Mouse (Mus musculus) MEL (cell line): ENCODE results near the gene P3h3.

Experiments used
- CHD1 ChIP-seq: IDR thresholded peaks from 2 replicates; pipeline ENCODE4 v1.6.1; 2012; ENCODE audit warnings: low read depth, mild to moderate bottlenecking, inconsistent platforms, low read length, improper control_type of control experiment
- CTCF ChIP-seq, 3 experiments: IDR thresholded peaks in 2 of 3; conservative IDR thresholded peaks in 1 of 3; 2 replicates each; pipeline ENCODE4 v1.5.1; 2011 to 2012; ENCODE audit warnings: low read length in 3 of 3, low read depth in 2 of 3, mild to moderate bottlenecking in 2 of 3, improper control_type of control experiment in 1 of 3, inconsistent platforms in 1 of 3, mixed read lengths in 1 of 3, moderate library complexity in 1 of 3; ENCODE audit not compliant: control insufficient read depth in 1 of 3, insufficient read depth in 1 of 3, poor library complexity in 1 of 3, severe bottlenecking in 1 of 3
- KAT2A ChIP-seq: conservative IDR thresholded peaks from 2 replicates; pipeline ENCODE4 v1.6.1; 2012; ENCODE audit warnings: low read depth, low read length, improper control_type of control experiment, inconsistent platforms
- MAFK ChIP-seq: IDR thresholded peaks from 2 replicates; pipeline ENCODE4 v1.6.1; 2011; ENCODE audit warnings: low read depth, mild to moderate bottlenecking, low read length, improper control_type of control experiment, borderline replicate concordance
- MAX ChIP-seq: IDR thresholded peaks from 2 replicates; pipeline ENCODE4 v1.6.1; 2011; ENCODE audit warnings: low read length, improper control_type of control experiment
- RCOR1 ChIP-seq: IDR thresholded peaks from 2 replicates; pipeline ENCODE4 v1.6.1; 2012; ENCODE audit warnings: low read depth, mild to moderate bottlenecking, inconsistent platforms, low read length, improper control_type of control experiment
- USF1 ChIP-seq: IDR thresholded peaks from 2 replicates; pipeline ENCODE4 v1.6.1; 2014; ENCODE audit warnings: low read depth, mild to moderate bottlenecking, inconsistent platforms, low read length, improper control_type of control experiment, moderate library complexity
- ZC3H11A ChIP-seq: IDR thresholded peaks from 2 replicates; pipeline ENCODE4 v1.6.1; 2012; ENCODE audit warnings: low read depth, mild to moderate bottlenecking, inconsistent platforms, low read length, improper control_type of control experiment
- ZMIZ1 ChIP-seq: IDR thresholded peaks from 2 replicates; pipeline ENCODE4 v1.6.1; 2012; ENCODE audit warnings: low read depth, mild to moderate bottlenecking, inconsistent platforms, low read length, improper control_type of control experiment, moderate library complexity

DNA sequence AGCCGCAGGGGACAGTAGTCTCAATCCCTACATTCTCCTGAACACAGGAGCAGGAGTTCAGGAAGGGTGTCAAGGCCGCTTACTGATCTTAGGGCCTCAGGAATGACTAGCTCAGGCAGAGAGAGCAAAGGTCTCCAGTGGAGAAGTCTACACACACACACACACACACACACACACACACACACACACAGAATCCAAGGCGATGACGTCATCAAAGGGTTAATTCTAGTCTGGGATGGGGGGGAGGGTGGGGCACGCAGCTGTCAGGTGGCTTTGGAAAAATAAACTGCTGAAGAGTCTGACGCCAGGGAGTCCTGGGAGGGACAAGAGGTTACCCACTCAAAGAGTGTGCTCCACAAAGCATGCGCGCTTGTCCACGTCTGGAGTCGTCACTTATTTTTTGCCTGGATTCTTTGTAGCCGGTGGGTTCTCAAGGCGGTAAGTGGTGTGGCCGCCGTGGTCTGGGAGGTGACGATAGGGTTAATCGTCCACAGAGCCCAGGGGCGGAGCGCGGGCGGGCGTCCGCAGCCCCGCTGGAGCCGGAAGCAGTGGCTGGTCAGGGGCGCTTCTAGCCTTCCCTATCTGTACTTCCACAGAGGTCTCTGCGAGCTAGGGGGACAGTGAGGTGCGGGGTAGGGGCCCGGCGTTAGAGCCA is 49.1 kb downstream of the P3h3 start, which contains the start of gene Spsb2:
- TF ChIP-seq CHD1 (no peak), CTCF (IDR thresholded peaks at IDR 0.05 in 2 of 3, conservative IDR thresholded peaks at IDR 0.05 in 1 of 3; ENCODE audit: control insufficient read depth in 1 of 3, insufficient read depth in 1 of 3, low read depth in 2 of 3, low read length in 3 of 3, poor library complexity in 1 of 3, severe bottlenecking in 1 of 3) (no peak), USF1 (no peak), RCOR1 (no peak), MAFK (no peak), KAT2A (no peak), ZMIZ1 (no peak; the same call in none of the 2 replicates), MAX (no peak), ZC3H11A (no peak)
